Mouse (Mus musculus) cortical plate, adult 2 months (tissue): ENCODE measurements around the gene Atxn10.

Source experiments
- CTCF ChIP-seq: fragments of 200-500 bp; IDR thresholded peaks from 2 replicates; pipeline ENCODE4 v1.5.1; 2011; ENCODE audit warnings: mild to moderate bottlenecking, control low read depth, low read length; ENCODE audit not compliant: insufficient read depth; ENCODE audit errors: extremely low read depth
- POLR2A ChIP-seq: fragments of 200-500 bp; IDR thresholded peaks from 2 replicates; pipeline ENCODE4 v1.6.1; 2011; ENCODE audit warnings: mild to moderate bottlenecking, low read length, control low read depth; ENCODE audit not compliant: insufficient read depth; ENCODE audit errors: extremely low read depth

- no peak for TF ChIP-seq CTCF
- TF ChIP-seq POLR2A, result no peak
Observed at GRCm38 (mm10) chr15:85389915-85390314, 53.9 kb downstream of the Atxn10 start.
